Mouse (Mus musculus) midbrain, embryonic 12.5 days (tissue): ENCODE results near the gene Gm21954. TPM values are rescaled to one million over a fixed set of nuclear protein-coding genes. Genes with fewer than 3 reads are reported as not detected.

ENCODE experiments used
- polyA plus RNA-seq: library from polyadenylated mRNA; unstranded; fragments of >200 nt; fragmentation: Nextera tagmentation; extraction: Ambion mirVana; gene quantifications from 2 replicates; pipeline ENCODE4 v1.2.1, GENCODE M21; 2016

Gm21954 gene
- polyA plus RNA-seq, 1 experiment from 2014 or later: not detected

Other genes with a start within 250 kb of the Gm21954 start
- gene Dclk1, start 229.8 kb downstream of the Gm21954 start, polyA plus RNA-seq: 157 and 165 TPM in 2 replicates